Mouse (Mus musculus) c-Kit-positive CD71-positive TER-119-positive erythroid progenitor cells, embryonic 14.5 days (primary cell): ENCODE data around the gene Cfd.
"Not testable (repeated sequence)": the region's sequence is repeated elsewhere in the genome, so short reads cannot be mapped to it uniquely, and the experiment has no call there.

Source experiments
- DNase-seq: peaks from one replicate; pipeline ENCODE4 v3.0.0-alpha.2; 2013; ENCODE audit warnings: low spot score

Gene Cfd

GRCm38 (mm10) chr10:79861230-79862048 lies 29.2 kb upstream of the Cfd start:
- no peak for DNase-seq

GRCm38 (mm10) chr10:79862049-79862788 lies 28.4 kb upstream of the Cfd start:
- DNase-seq = no peak

- no peak for DNase-seq
Observed at GRCm38 (mm10) chr10:79862925-79863324, 27.7 kb upstream of the Cfd start.

DNA sequence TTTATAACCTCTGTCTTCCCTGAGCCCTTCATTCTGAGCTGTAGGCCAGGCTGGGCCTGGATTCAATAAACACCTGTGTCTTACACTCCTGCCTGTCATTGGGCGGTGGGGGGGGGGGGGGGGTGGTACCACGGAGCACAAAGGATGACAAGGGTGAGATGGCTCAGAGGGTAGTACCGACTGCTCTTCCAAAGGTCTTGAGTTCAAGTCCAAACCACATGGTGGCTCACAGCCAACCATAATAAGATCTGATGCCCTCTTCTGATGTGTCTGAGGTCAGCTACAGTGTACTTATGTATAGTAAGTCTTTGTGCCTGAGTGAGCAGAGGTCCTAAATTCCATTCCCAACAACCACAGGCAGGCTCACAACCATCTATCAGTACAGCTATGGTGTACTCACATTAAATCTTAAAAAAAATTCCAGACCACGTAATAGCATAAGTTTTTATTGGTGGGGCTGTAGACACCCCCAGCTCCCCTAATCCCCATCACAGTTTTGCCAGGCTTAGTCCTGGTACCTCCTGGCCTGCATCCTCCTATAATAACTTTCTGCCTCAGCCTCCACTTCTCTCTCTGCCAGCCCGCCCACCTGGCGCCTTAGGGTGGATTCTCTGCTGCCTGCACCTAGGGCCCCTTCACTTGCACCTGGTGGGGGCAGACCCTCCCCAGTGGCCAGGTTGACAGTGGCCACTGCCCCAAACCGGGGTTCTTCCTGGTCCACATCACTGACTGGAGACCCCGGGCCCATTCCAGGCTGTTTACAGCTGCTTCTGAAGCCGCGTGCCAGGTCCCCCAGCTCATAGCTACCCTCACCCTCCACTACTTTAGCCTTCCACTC lies 26.1 kb upstream of the Cfd start:
- no peak for DNase-seq

GRCm38 (mm10) chr10:79865189-79865601 lies 25.5 kb upstream of the Cfd start:
- DNase-seq = no peak

GRCm38 (mm10) chr10:79865801-79866295 lies 24.8 kb upstream of the Cfd start:
- DNase-seq = no peak

GRCm38 (mm10) chr10:79866601-79867000 lies 24.1 kb upstream of the Cfd start:
- no peak for DNase-seq

GRCm38 (mm10) chr10:79871845-79872244 lies 18.8 kb upstream of the Cfd start:
- no peak for DNase-seq

DNA sequence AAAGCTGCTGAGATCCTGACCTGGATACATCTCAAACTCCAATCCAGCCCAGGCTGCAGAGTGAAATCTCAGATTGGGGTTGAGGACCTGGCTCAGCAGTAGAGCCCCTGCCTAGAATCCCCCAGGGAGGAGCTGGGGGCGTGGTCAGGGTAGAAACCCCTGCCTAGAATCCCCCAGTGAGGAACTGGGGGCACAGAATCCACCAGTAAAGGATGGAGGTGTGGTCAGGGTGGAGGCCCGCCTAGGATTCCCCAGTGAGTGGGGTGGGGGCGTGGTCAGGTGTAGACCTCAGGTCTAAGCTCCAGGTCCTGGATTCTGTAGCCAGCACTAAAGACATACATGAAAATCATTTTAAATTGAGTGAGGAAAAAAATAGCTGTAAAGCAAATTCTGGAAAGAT lies 17.8 kb upstream of the Cfd start:
- no peak for DNase-seq

DNA sequence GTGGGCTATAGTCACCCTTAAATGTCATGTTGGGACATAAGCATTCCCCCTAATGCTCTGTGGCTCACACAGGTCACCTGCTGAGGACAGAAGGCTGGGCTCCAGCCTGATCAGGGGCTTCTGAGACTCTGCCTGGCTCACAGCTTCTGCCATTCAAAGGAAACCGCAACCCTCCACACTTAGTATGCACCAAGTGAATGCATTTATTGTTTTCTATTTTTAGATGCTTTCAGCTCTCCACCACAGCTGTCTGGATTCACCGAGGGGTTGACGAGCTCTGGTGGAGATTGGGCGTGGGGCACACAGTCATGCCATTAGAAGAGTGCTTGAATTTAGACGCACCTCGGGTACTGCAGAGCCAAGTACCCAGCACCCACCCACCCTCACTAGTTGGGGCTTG lies 17.3 kb upstream of the Cfd start:
- DNase-seq = no peak

- no peak for DNase-seq
Observed at GRCm38 (mm10) chr10:79873715-79874289, 16.9 kb upstream of the Cfd start.

DNA sequence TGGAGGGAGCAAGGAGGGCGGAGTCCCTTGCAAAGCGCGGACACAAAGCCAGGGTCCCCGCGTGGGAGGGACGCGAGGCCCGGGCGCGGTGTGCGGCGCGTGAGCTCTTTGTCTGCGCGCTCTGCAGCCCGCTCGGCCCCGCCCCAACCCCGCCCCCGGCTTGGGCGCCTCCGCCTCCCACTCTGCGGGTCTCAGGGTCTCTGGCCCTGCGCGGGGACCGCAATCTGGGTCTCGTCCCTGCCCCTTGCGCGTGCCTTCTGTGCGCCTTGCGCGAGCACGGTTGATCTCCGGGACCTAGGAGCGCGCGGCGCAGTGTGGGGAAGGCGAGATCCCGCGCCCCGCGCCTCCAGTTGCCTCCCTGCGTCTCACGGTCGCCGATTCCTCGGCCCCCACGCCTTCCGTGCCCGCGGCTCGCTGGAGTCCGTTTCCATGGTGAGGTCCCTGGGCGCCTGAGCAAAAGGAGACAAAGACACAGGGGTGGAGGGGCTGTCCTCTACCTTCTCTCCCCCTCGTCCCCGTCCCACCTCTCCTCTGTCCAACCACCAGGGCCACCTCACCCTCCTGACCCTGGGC lies 16.3 kb upstream of the Cfd start, which contains the start of the genes Prtn3 and Plppr3:
Gene Prtn3, plus strand, starts transcription at position 187 of the 573 bp plus-strand sequence.
Gene Plppr3, minus strand, starts transcription at position 345 of the 573 bp plus-strand sequence.
- DNase-seq = no peak

DNA sequence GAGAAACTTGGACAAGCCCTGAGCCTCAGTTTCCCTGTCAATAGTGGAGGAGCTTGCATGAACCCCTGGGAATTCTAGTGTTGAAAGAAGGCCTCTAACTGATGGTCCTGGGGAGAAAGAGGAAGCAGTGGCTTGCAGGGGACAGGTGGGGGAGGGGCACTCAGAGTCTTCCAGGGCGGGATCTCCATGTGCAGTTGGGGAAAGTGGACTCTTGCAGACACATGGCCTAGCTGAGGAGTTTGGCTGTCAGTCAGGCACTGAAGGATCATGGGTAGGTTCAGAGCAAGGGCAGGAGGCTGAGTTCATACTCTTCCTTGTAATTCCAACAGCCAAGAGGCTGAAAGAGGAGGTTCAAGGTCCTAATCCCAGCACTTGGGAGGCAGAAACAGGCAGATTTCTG lies 13.5 kb upstream of the Cfd start:
- DNase-seq = no peak

DNA sequence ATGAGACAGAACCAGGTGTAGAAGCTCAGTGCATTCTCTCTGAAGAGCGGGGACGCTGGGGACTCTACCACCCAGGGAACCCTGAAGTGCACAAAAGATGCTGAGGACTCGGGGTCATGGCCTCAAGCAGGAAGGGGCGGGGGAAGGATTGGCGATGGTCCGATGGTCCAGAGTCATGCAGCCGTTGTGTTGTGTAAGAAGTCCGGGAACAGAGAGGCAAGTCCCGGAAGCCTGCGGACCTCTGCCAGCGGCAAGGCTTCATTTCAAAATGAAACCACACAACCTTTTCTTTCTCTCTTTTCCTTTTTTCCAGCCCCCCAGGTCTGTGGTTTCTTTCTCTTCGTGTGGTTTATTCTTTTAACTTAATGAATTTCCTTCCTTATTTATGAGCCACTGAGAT lies 12.9 kb upstream of the Cfd start:
- no peak for DNase-seq

GRCm38 (mm10) chr10:79879527-79879926 lies 11.1 kb upstream of the Cfd start:
- DNase-seq = no peak

GRCm38 (mm10) chr10:79880721-79881120 lies 9.9 kb upstream of the Cfd start:
- peak; percentile 34 for DNase-seq

- peak; percentile 44 for DNase-seq
Observed at GRCm38 (mm10) chr10:79881981-79882380, 8.7 kb upstream of the Cfd start.

GRCm38 (mm10) chr10:79883297-79884084 lies 7.2 kb upstream of the Cfd start:
- DNase-seq = peak; percentile 73

GRCm38 (mm10) chr10:79884446-79884845 lies 6.2 kb upstream of the Cfd start:
- no peak for DNase-seq

- DNase-seq = not testable (repeated sequence)
Observed at GRCm38 (mm10) chr10:79884938-79885337, 5.7 kb upstream of the Cfd start.

DNA sequence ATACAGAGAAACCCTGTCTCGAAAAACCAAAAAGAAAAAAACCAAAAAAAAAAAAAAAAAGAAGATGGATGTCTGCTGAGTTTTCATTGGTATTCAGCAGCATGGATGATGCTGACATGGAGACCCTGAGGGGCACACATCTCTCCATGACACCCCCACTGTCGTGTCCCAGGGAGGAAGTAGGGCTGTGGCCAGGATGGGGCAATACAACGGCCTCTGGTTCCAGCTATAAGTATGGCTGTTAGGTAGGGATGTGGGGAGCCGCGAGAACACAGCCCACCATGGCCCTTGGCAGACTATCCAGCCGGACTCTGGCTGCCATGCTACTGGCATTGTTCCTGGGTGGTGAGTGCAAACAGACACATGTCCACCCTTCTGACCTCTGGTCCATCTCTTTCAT lies 4.6 kb upstream of the Cfd start, which contains the start of gene Elane:
Gene Elane, plus strand, starts transcription at position 194 of the 400 bp plus-strand sequence.
- DNase-seq = no peak
